Mouse (Mus musculus) left cerebral cortex, adult 11 months (tissue): ENCODE measurements around the gene Rimkla.

Experiments
- DNase-seq: peaks from one replicate; pipeline ENCODE4 v3.0.0; 2022; ENCODE audit warnings: low spot score

Gene Rimkla

GRCm38 (mm10) chr4:119467720-119468380, 24.6 kb downstream of the Rimkla start:
- no peak for DNase-seq

- DNase-seq, result no peak
These were observed 26.6 kb downstream of the Rimkla start for GRCm38 (mm10) chr4:119465841-119466240.

GRCm38 (mm10) chr4:119463756-119464419, 28.5 kb downstream of the Rimkla start:
- no peak for DNase-seq

- peak; percentile 21 for DNase-seq
These were observed 29.3 kb downstream of the Rimkla start for GRCm38 (mm10) chr4:119462858-119463755.

- no peak for DNase-seq
These were observed 30.0 kb downstream of the Rimkla start for GRCm38 (mm10) chr4:119462457-119462856.

GRCm38 (mm10) chr4:119460728-119461141, 31.7 kb downstream of the Rimkla start:
- DNase-seq, result peak; percentile 78

GRCm38 (mm10) chr4:119460296-119460695, 32.1 kb downstream of the Rimkla start:
- no peak for DNase-seq

- no peak for DNase-seq
These were observed 38.9 kb downstream of the Rimkla start for GRCm38 (mm10) chr4:119453533-119453932.

- DNase-seq, result no peak
These were observed 39.3 kb downstream of the Rimkla start for GRCm38 (mm10) chr4:119453128-119453527.

- DNase-seq, result no peak
These were observed 42.0 kb downstream of the Rimkla start for GRCm38 (mm10) chr4:119450436-119450835.

- no peak for DNase-seq
These were observed 44.6 kb downstream of the Rimkla start for GRCm38 (mm10) chr4:119447786-119448185.

- DNase-seq, result no peak
These were observed 45.2 kb downstream of the Rimkla start for GRCm38 (mm10) chr4:119447261-119447660.

GRCm38 (mm10) chr4:119442539-119442938, 49.9 kb downstream of the Rimkla start:
- DNase-seq, result no peak

GRCm38 (mm10) chr4:119441836-119442235, 50.6 kb downstream of the Rimkla start:
- DNase-seq, result no peak

GRCm38 (mm10) chr4:119437936-119438335, 54.5 kb downstream of the Rimkla start:
- no peak for DNase-seq

- no peak for DNase-seq
These were observed 61.8 kb downstream of the Rimkla start for GRCm38 (mm10) chr4:119430678-119431077.

- no peak for DNase-seq
These were observed 64.7 kb downstream of the Rimkla start for GRCm38 (mm10) chr4:119427680-119428079.

GRCm38 (mm10) chr4:119425601-119426000, 66.8 kb downstream of the Rimkla start:
- no peak for DNase-seq

- no peak for DNase-seq
These were observed 67.4 kb downstream of the Rimkla start for GRCm38 (mm10) chr4:119425077-119425476.

- DNase-seq, result peak; percentile 76
These were observed 70.0 kb downstream of the Rimkla start, which contains the start of the genes Ppcs and Zmynd12 for GRCm38 (mm10) chr4:119422294-119422964. Gene Ppcs, minus strand, starts transcription at chr4:119422420. Gene Zmynd12, plus strand, starts transcription at chr4:119422814.

- no peak for DNase-seq
These were observed 70.5 kb downstream of the Rimkla start for GRCm38 (mm10) chr4:119421921-119422293.

- DNase-seq, result no peak
These were observed 71.2 kb downstream of the Rimkla start for GRCm38 (mm10) chr4:119421191-119421590.
